Mouse (Mus musculus): ENCODE measurements around the gene Acsl5.

Acsl5 gene

DNA sequence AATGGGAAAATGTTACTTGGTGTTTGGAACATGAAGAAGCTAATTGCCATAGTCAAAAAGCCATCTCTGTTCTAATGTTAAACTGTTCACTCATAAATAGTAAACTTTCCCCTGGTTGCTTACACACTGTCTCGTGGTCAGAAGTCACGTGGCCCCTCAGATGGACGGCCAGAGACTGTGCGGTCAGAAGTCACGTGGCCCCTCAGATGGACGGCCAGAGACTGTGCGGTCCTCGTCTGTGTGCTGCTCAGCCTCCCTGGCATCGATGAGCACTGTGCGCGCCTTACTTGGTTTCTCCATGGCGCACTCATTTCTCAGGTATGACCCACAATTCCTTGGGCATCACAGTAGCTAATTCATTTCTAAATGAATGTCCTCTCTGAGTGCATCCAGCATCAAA lies 84.7 kb downstream of the Acsl5 start:
- DNase-seq, result peak; percentile 54 to 75

DNA sequence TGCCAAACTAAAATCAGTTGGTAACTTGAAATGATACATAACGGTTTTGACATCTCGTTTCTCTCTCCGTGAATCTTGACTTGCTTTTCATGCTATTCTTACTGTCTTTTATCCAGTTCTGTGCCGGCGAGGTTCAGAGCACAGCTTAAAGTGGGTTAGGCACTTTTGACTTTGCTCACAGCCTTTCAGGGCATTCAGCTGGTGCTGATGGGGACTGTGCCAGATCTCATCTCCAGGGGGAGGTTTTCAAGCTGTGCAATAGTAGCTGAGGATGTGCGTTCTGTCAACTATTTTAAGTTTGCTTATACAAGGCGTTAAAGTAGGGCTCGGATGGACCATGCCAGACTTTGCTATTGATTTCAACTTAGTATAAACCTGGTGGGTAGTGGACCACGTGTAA lies 85.3 kb downstream of the Acsl5 start:
- no peak for DNase-seq

DNA sequence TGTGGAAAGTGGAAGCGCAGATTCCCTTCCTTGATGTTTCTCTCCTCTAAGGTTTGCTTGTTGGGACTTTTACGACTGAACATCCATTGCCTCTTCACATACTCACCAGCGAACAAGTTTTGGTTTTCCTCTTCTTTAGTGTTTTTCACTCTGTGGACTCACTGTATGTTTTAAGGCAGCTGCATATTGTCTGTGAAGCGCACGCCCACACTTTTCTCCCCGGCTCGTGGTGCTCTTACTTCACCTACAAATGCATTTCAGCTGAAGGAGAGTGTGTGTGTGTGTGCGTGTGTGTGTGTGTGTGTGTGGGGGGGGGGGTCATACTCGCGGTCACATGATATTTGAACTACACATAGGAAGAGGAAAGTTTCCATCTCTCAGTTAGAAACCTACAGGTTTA lies 85.9 kb downstream of the Acsl5 start:
- DNase-seq, result no peak

DNA sequence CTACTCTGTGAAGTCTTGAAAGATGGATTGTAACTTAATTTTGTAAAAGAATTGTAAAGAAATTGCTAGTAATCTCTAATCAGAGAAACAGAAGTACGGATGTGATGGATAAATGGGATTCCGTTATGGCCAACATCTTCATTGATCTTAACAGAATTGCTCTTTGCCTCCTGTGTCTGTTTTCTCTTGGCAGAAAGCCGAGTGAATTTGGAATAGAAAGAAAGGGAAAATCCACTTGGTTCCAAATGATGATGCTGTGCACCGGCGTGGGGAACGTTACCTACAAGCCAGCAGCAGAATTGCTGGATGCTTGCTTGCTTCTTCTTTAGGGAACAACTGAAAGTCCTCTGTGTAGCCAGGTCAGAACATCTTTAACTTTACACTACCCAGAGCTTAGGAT lies 88.8 kb downstream of the Acsl5 start:
- no peak for DNase-seq

DNA sequence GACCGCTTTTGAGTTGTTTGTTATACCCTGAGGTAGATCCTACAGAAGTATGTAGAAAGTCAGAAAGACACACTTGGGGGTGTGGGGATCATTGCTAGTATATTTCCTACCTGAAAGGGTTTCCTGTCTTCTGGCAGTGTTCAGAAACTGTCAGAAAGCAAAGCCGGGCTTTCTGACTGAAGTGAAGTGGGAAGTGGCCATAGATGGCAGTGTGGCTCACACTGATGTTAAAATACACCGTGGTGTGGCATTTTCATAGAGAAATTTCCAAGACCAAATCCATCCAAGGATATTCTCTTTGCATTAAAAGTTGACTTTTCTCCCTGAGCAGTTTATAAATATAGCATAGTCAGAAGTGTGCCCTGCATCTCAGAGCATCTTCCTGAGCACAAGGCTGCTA lies 89.6 kb downstream of the Acsl5 start:
- no peak for DNase-seq

DNA sequence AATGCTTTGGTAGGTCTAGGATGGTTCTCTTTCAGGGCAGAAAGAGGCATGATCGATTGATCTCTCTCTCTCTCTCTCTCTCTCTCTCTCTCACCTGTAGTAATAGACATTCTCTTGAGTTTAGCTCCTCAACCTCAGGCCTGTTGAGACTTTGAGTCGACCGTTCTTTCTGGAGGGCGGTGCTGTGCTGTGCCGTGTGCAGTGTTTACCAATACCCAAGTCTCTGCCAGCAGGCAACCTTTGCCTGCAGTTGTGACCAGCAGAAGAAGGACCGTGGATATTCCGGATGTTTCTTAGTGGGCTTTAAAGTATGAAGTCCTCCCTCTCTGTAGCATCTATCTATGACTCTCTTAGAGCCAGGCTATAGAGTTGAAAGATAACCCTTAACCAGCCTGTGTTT lies 90.7 kb downstream of the Acsl5 start:
- DNase-seq, result no peak

DNA sequence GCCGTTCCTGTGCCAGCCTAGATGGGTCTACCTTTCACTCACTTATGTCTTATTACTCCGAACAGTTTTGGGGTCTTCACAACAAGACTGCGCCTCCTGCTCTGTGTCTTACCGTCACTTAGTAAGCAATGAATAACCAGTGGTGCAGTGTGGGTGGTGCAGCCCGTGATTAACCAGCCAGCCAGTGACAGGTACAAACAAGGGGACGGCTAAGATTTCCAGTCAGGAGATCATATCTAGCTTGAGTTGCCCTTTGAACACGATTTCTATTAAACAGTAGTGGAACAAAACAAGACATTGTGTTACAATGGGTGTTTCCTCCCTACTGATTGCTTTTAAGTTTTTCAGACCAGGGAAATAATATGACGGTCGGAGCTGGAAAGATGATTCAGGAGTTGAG lies 91.5 kb downstream of the Acsl5 start:
- no peak for DNase-seq
